ENCODE assay signal across 9 mouse cellular contexts in the genomic region with DNA sequence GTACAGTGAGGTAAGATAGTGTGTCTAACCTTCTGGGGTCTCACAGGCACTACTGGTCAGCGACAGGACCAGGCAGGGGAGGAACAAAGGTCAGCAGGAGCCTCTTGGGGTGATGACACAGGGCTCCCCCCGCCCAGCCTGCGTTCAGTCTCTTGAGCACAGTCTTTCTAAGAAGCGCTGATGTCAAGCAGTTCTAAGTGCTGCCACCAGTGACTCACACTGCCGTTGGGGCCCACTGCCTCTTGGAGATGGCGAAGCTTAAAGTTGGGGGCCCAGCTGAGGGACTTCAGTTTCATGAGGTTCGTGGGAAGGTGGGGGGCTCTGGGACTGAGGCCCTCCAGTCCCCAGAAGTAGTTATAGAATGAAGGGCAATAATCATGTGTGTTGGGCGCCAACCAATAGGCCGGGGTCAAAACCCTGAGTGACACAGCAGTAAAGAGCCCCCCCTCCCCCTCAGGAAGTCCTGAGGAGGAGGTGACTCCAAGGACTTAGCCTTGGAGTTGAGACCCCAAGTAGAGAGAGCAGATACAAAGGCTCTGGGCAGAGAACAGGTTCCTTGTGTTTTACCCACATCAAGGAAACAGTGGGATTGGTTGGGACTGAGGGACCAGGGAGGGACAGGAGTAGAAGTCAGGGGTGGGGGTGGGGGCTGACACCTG. TPM values are rescaled to one million over a fixed set of nuclear protein-coding genes. Genes with fewer than 3 reads are reported as not detected.
DNase-seq lines count a peak whose midpoint lies in the region; ATAC-seq lines count a peak whose summit lies in the region.
"Had no signal": no experiment of that assay in that cellular context is flagged by ENCODE, and none has a peak within 500 bp of the region (broad histone marks: within the 10 kb centered on the region; RNA-seq: fewer than 3 reads in every experiment).

No protein-coding gene starts in this region.

- H3K36me3 ChIP-seq in lung, embryonic 16.5 days (ENCODE audit: control insufficient read depth, insufficient read depth, low read length), result no peaks in the 10 kb centered on the region
- no peaks in the 10 kb centered on the region for H3K36me3 ChIP-seq in liver, embryonic 12.5 days
- H3K36me3 ChIP-seq: midbrain, embryonic 12.5 days had no signal

- ATAC-seq in lung, embryonic 16.5 days (ENCODE audit: low read depth), result no peak
- ATAC-seq in liver, embryonic 12.5 days, result no peak

- 0 out of 2 replicates have a peak overlapping the region, but pooled peaks have one; percentile 5 for H3K4me3 ChIP-seq in lung, embryonic 16.5 days (ENCODE audit: low read length)
- no peak overlapping the region for H3K4me3 ChIP-seq in liver, embryonic 12.5 days
- H3K4me3 ChIP-seq: midbrain, embryonic 12.5 days had no signal

- no peaks in the 10 kb centered on the region for H3K9me3 ChIP-seq in lung, embryonic 16.5 days (ENCODE audit: control insufficient read depth, low read length)
- H3K9me3 ChIP-seq in liver, embryonic 12.5 days (replicated peaks), result no peaks in the 10 kb centered on the region
- H3K9me3 ChIP-seq: midbrain, embryonic 12.5 days had no signal

- no peak overlapping the region for H3K4me2 ChIP-seq in lung, embryonic 16.5 days (ENCODE audit: low read depth, low read length)
- peak overlapping the region; percentile 98 for H3K4me2 ChIP-seq in liver, embryonic 12.5 days
- H3K4me2 ChIP-seq: midbrain, embryonic 12.5 days had no signal

- DNase-seq in gastrocnemius, postnatal 14 days, result peak; percentile 12
- no peak for DNase-seq in gastrocnemius, postnatal 36 days
- no peak for DNase-seq in lung, postnatal 36 days
- peak; percentile 65 for DNase-seq in thymus, postnatal 0 days (ENCODE audit: low spot score)
- no peak for DNase-seq in layer of hippocampus, adult 8-10 months (ENCODE audit: low spot score in 2 of 2)
- DNase-seq in frontal cortex, postnatal 10 days (ENCODE audit: low spot score in 2 of 2), result no peak

- intact Hi-C loops in gastrocnemius, postnatal 14 days (cut with DNase I; ENCODE audit: low total_unique reads), result no loop called here
- intact Hi-C loops in gastrocnemius, postnatal 36 days (cut with DNase I), result loop anchor here (5.0 kb wide), 1 partner anchor 62 kb away; a partner anchor contains a TSS

- peaks cover 38% of the 10 kb centered on the region for H3K4me1 ChIP-seq in lung, embryonic 16.5 days (replicated peaks; ENCODE audit: control insufficient read depth, insufficient read depth, low read length)
- H3K4me1 ChIP-seq in liver, embryonic 12.5 days, result peaks cover 75% of the 10 kb centered on the region

- H3K9ac ChIP-seq in lung, embryonic 16.5 days (ENCODE audit: low read length), result no peak overlapping the region
- no peak overlapping the region for H3K9ac ChIP-seq in liver, embryonic 12.5 days
- H3K9ac ChIP-seq: midbrain, embryonic 12.5 days had no signal

- H3K27me3 ChIP-seq in lung, embryonic 16.5 days (ENCODE audit: control insufficient read depth, insufficient read depth, low read depth, low read length), result no peaks in the 10 kb centered on the region
- peaks cover 25% of the 10 kb centered on the region; the same call in 1 of the 2 replicates for H3K27me3 ChIP-seq in liver, embryonic 12.5 days (replicated peaks)

- 77% methylated on average over 9 of the region's 9 CpGs for WGBS in lung, embryonic 16.5 days
- WGBS in liver, embryonic 12.5 days (ENCODE audit: insufficient replicate concordance), result 37% methylated on average over 9 of the region's 9 CpGs

- no peak overlapping the region for H3K27ac ChIP-seq in lung, embryonic 16.5 days (ENCODE audit: low read length)
- no peak overlapping the region for H3K27ac ChIP-seq in liver, embryonic 12.5 days
- H3K27ac ChIP-seq: midbrain, embryonic 12.5 days had no signal

RNA-seq across cellular contexts. Expression of a gene that starts 2.7 kb away (rescaled TPM):
- total RNA-seq in gastrocnemius, postnatal 14 days (2021), result 1 to 10 TPM; 9.4 to 9.5 TPM
- 1 to 10 TPM; 4.7 to 6.2 TPM for total RNA-seq in gastrocnemius, postnatal 36 days (2021)
- 18.8 and 19.5 TPM in 2 replicates for polyA plus RNA-seq in lung, embryonic 16.5 days (2015; fragmentation: Nextera tagmentation; extraction: Ambion mirVana)
- polyA plus RNA-seq in liver, embryonic 12.5 days (2016; fragmentation: Nextera tagmentation; extraction: Ambion mirVana), result 4.1 and 5.2 TPM in 2 replicates
- polyA plus RNA-seq in thymus, postnatal 0 days (2015; fragmentation: Nextera tagmentation; extraction: Ambion mirVana), result 45.8 and 47.1 TPM in 2 replicates
- total RNA-seq in layer of hippocampus, adult 8-10 months (2022), result 10 to 100 TPM in 2 of 4 experiments, 1 to 10 TPM in 2; 4.8 to 12.4 (median 8.4) TPM

RNA-seq across cellular contexts. Expression of a gene that starts 48.6 kb away (rescaled TPM):
- total RNA-seq in gastrocnemius, postnatal 14 days (2021), result under 1 TPM; 0.09 to 0.10 TPM
- under 1 TPM in 1 of 2 experiments, not detected in 1; 0.59 TPM for total RNA-seq in gastrocnemius, postnatal 36 days (2021)
- polyA plus RNA-seq in lung, embryonic 16.5 days (2015; fragmentation: Nextera tagmentation; extraction: Ambion mirVana), result 0.40 and 0.83 TPM in 2 replicates
- polyA plus RNA-seq in liver, embryonic 12.5 days (2016; fragmentation: Nextera tagmentation; extraction: Ambion mirVana), result 1.1 and 1.4 TPM in 2 replicates
- 28.2 and 36.8 TPM in 2 replicates for polyA plus RNA-seq in thymus, postnatal 0 days (2015; fragmentation: Nextera tagmentation; extraction: Ambion mirVana)
- 1 to 10 TPM; 1.4 to 4.2 (median 2.4) TPM for total RNA-seq in layer of hippocampus, adult 8-10 months (2022)

Comparison
In these comparisons a context has a peak if more than half of its experiments do, and no peak if none do; other contexts are left out.
1. DNase-seq: peak in gastrocnemius, postnatal 14 days (single experiment) and thymus, postnatal 0 days (single experiment); none in gastrocnemius, postnatal 36 days (0 of 2), lung, postnatal 36 days (single experiment), layer of hippocampus, adult 8-10 months (0 of 2) and frontal cortex, postnatal 10 days (0 of 2).